8 mouse cellular contexts compared by ENCODE assay signal in the genomic region with DNA sequence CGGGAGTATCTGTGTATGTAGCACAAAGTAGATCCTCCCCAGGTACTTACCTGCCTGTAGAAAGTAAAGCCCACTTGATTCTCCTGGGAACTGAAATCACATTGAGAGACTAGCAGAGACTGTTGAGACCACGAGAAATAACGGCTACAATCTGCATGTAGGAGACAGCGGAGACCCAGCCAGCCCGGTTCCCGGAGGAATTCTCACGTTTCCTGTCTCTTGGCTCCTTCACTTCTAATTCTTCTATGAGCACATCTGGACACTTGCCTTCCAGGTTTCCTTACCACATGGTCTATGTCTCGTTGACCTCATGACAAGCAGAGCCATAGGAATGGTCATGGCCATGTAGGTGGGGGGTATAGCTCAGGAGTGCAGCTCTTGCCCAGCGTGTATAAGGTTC. TPM values are rescaled to one million over a fixed set of nuclear protein-coding genes. Genes with fewer than 3 reads are reported as not detected.
DNase-seq lines count a peak whose midpoint lies in the region; ATAC-seq and TF ChIP-seq lines count a peak whose summit lies in the region.
"Had no signal": no experiment of that assay in that cellular context is flagged by ENCODE, and none has a peak within 500 bp of the region (broad histone marks: within the 10 kb centered on the region; RNA-seq: fewer than 3 reads in every experiment).

No protein-coding gene starts in this region.

- TF ChIP-seq CTCF in heart, adult 2 months (IDR thresholded peaks at IDR 0.05): no peak
- TF ChIP-seq CTCF in hindbrain, postnatal 0 days (IDR thresholded peaks at IDR 0.05; ENCODE audit: low read depth): no peak

- WGBS in heart, adult 2 months: 42% methylated on average over 9 of the region's 9 CpGs
- WGBS in kidney, embryonic 16.5 days: 79% methylated on average over 9 of the region's 9 CpGs
- 65% methylated on average over 9 of the region's 9 CpGs for WGBS in heart, embryonic 13.5 days
- 79% methylated on average over 9 of the region's 9 CpGs for WGBS in hindbrain, postnatal 0 days

- TF ChIP-seq EP300 in heart, adult 2 months (IDR thresholded peaks at IDR 0.05; ENCODE audit: insufficient read depth, low read depth, low read length): no peak

- H3K9ac ChIP-seq in heart, adult 2 months (ENCODE audit: low read depth, low read length): no peak overlapping the region
- no peak overlapping the region for H3K9ac ChIP-seq in kidney, embryonic 16.5 days (replicated peaks; ENCODE audit: low read length)
- peak overlapping the region; percentile 45 for H3K9ac ChIP-seq in heart, embryonic 13.5 days
- no peak overlapping the region for H3K9ac ChIP-seq in hindbrain, postnatal 0 days (replicated peaks; ENCODE audit: low read length)
- H3K9ac ChIP-seq: liver, embryonic 13.5 days had no signal

- peaks cover 8% of the 10 kb centered on the region for H3K4me1 ChIP-seq in heart, adult 2 months (ENCODE audit: control insufficient read depth, insufficient read depth, low read length)
- peaks cover 12% of the 10 kb centered on the region for H3K4me1 ChIP-seq in kidney, embryonic 16.5 days (ENCODE audit: insufficient read depth, low read length)
- peaks cover 33% of the 10 kb centered on the region for H3K4me1 ChIP-seq in heart, embryonic 13.5 days
- H3K4me1 ChIP-seq in hindbrain, postnatal 0 days (ENCODE audit: insufficient read depth, low read length): peaks cover 8% of the 10 kb centered on the region; the same call in 1 of the 2 replicates

- no peaks in the 10 kb centered on the region for H3K27me3 ChIP-seq in heart, adult 2 months (ENCODE audit: control insufficient read depth, insufficient read depth, low read length)
- no peaks in the 10 kb centered on the region; the same call in 1 of the 2 replicates for H3K27me3 ChIP-seq in kidney, embryonic 16.5 days (ENCODE audit: insufficient read depth, low read length)
- no peaks in the 10 kb centered on the region for H3K27me3 ChIP-seq in heart, embryonic 13.5 days (replicated peaks)
- no peaks in the 10 kb centered on the region for H3K27me3 ChIP-seq in hindbrain, postnatal 0 days (ENCODE audit: insufficient read depth, low read length)

- H3K79me2 ChIP-seq in heart, adult 2 months (replicated peaks; ENCODE audit: control insufficient read depth, insufficient read depth, low read length): no peaks in the 10 kb centered on the region

- no peak for TF ChIP-seq POLR2A in heart, adult 2 months (IDR thresholded peaks at IDR 0.05; ENCODE audit: insufficient read depth, low read depth, low read length)

- H3K4me2 ChIP-seq in kidney, embryonic 16.5 days (replicated peaks; ENCODE audit: low read depth, low read length): peak overlapping the region; percentile 11
- H3K4me2 ChIP-seq in heart, embryonic 13.5 days: peak overlapping the region; percentile 68
- peak overlapping the region; percentile 43; the same call in 1 of the 2 replicates for H3K4me2 ChIP-seq in hindbrain, postnatal 0 days (ENCODE audit: low read depth, low read length)
- H3K4me2 ChIP-seq: liver, embryonic 13.5 days had no signal

- no peaks in the 10 kb centered on the region for H3K9me3 ChIP-seq in kidney, embryonic 16.5 days (ENCODE audit: low read length)
- H3K9me3 ChIP-seq in heart, embryonic 13.5 days: no peaks in the 10 kb centered on the region
- no peaks in the 10 kb centered on the region for H3K9me3 ChIP-seq in hindbrain, postnatal 0 days (ENCODE audit: low read length)
- H3K9me3 ChIP-seq: liver, embryonic 13.5 days had no signal

- ATAC-seq in kidney, embryonic 16.5 days (ENCODE audit: low FRiP score, low TSS enrichment): no peak
- ATAC-seq in heart, embryonic 13.5 days (ENCODE audit: extremely low read depth, insufficient number of reproducible peaks, low FRiP score, low TSS enrichment): no peak
- no peak for ATAC-seq in hindbrain, postnatal 0 days

- H3K4me3 ChIP-seq in heart, adult 2 months: no peak overlapping the region
- no peak overlapping the region for H3K4me3 ChIP-seq in kidney, embryonic 16.5 days (ENCODE audit: low read length)
- H3K4me3 ChIP-seq in heart, embryonic 13.5 days: no peak overlapping the region
- H3K4me3 ChIP-seq in hindbrain, postnatal 0 days (ENCODE audit: low read length): no peak overlapping the region
- H3K4me3 ChIP-seq: liver, embryonic 13.5 days had no signal

- no peaks in the 10 kb centered on the region for H3K36me3 ChIP-seq in heart, adult 2 months (ENCODE audit: control insufficient read depth, insufficient read depth, low read length)
- H3K36me3 ChIP-seq in kidney, embryonic 16.5 days (ENCODE audit: insufficient read depth, low read length): no peaks in the 10 kb centered on the region
- no peaks in the 10 kb centered on the region for H3K36me3 ChIP-seq in heart, embryonic 13.5 days
- no peaks in the 10 kb centered on the region for H3K36me3 ChIP-seq in hindbrain, postnatal 0 days (ENCODE audit: insufficient read depth, low read length)
- H3K36me3 ChIP-seq: liver, embryonic 13.5 days had no signal

- peak in 1 of 2 experiments; percentile 40 for DNase-seq in heart, adult 2 months
- DNase-seq in heart, postnatal 36 days: no peak
- DNase-seq in kidney, postnatal 25 days: no peak
- no peak for DNase-seq in hindbrain, postnatal 0 days (ENCODE audit: low spot score)
- DNase-seq in urinary bladder, postnatal 10 days (ENCODE audit: low spot score): no peak
- DNase-seq: liver, embryonic 13.5 days had no signal

- H3K27ac ChIP-seq in heart, adult 2 months: peak overlapping the region; percentile 78
- H3K27ac ChIP-seq in kidney, embryonic 16.5 days (ENCODE audit: low read length): peak overlapping the region; percentile 59
- H3K27ac ChIP-seq in heart, embryonic 13.5 days (replicated peaks): peak overlapping the region; percentile 97
- peak overlapping the region; percentile 68; the same call in 1 of the 2 replicates for H3K27ac ChIP-seq in hindbrain, postnatal 0 days
- H3K27ac ChIP-seq: liver, embryonic 13.5 days had no signal

- intact Hi-C loops in heart, adult 2 months (cut with DNase I): loop anchor here (2.0 kb wide), 1 partner anchor 21 kb away; no protein-coding TSS in a partner anchor
- intact Hi-C loops in heart, postnatal 36 days (cut with DNase I): loop anchor here (2.0 kb wide), 1 partner anchor 21 kb away; no protein-coding TSS in a partner anchor

RNA-seq across cellular contexts. Expression of a gene that starts 0.8 kb away (rescaled TPM):
- 100 to 1,000 TPM; 367 to 385 TPM for total RNA-seq in heart, adult 2 months (2021)
- polyA plus RNA-seq in heart, adult 2 months (2012; rRNA removed): 284 and 285 TPM in 2 replicates
- total RNA-seq in heart, postnatal 36 days (2021): 100 to 1,000 TPM; 405 to 444 TPM
- 1.1 and 1.8 TPM in 2 replicates for polyA plus RNA-seq in kidney, embryonic 16.5 days (2015; fragmentation: Nextera tagmentation; extraction: Ambion mirVana)
- polyA plus RNA-seq in heart, embryonic 13.5 days (2015; fragmentation: Nextera tagmentation; extraction: Ambion mirVana): 12.6 and 16.4 TPM in 2 replicates
- total RNA-seq in hindbrain, postnatal 0 days (2014; rRNA removed): 69.6 and 94.8 TPM in 2 replicates
- 7.3 and 10.3 TPM in 2 replicates for polyA plus RNA-seq in hindbrain, postnatal 0 days (2015; fragmentation: Nextera tagmentation; extraction: Ambion mirVana)

Comparison
In these comparisons a context has a peak if more than half of its experiments do, and no peak if none do; other contexts are left out.
1. RNA of a gene that starts 0.8 kb away (polyA plus RNA-seq): 284 to 285 TPM in heart, adult 2 months; 12.6 to 16.4 TPM in heart, embryonic 13.5 days, 7.3 to 10.3 TPM in hindbrain, postnatal 0 days and 1.1 to 1.8 TPM in kidney, embryonic 16.5 days; every median in the first group is over 10 times any median in the second.
2. H3K4me2 ChIP-seq: peak in every context shown above with its lines; median percentile 68 in heart, embryonic 13.5 days; 43 in hindbrain, postnatal 0 days; 11 in kidney, embryonic 16.5 days.
3. Peak in every context shown above with its lines, with median percentiles within 50 percentile points of each other: H3K27ac ChIP-seq.